Mouse (Mus musculus) limb, embryonic 10.5 days (tissue): ENCODE measurements around the gene Nol12. TPM values are rescaled to one million over a fixed set of nuclear protein-coding genes. Genes with fewer than 3 reads are reported as not detected.
A peak's percentile ranks its signal among the peaks of the same experiment; 100 is the strongest.

Experiments
- DNase-seq: peaks from one replicate; pipeline ENCODE4 v3.0.0-alpha.2; 2017; ENCODE audit warnings: low spot score
- H3K27ac ChIP-seq: fragments of 300-500 bp; sonication (generic); 2 replicates; pipeline ENCODE4 v1.5.1; 2016; ENCODE audit warnings: mild to moderate bottlenecking
- H3K27me3 ChIP-seq: fragments of 300-500 bp; sonication (generic); 2 replicates; pipeline ENCODE4 v1.6.1; 2016; ENCODE audit warnings: low read depth, mild to moderate bottlenecking; ENCODE audit not compliant: poor library complexity, severe bottlenecking
- H3K36me3 ChIP-seq: fragments of 300-500 bp; sonication (generic); 2 replicates; pipeline ENCODE4 v1.6.1; 2016; ENCODE audit warnings: mild to moderate bottlenecking, moderate library complexity
- H3K4me1 ChIP-seq: fragments of 300-500 bp; sonication (generic); 2 replicates; pipeline ENCODE4 v1.6.1; 2016
- H3K4me3 ChIP-seq: fragments of 300-500 bp; sonication (generic); 2 replicates; pipeline ENCODE4 v1.5.1; 2016; ENCODE audit warnings: mild to moderate bottlenecking, moderate library complexity
- H3K9me3 ChIP-seq: fragments of 300-500 bp; sonication (generic); replicated peaks from 2 replicates; pipeline ENCODE4 v1.6.1; 2016; ENCODE audit warnings: mild to moderate bottlenecking
- WGBS: fragments of 180-500 bp; shearing (Covaris S2); methylation state at CpG from one replicate; pipeline ENCODE4 v1.1.7; 2016; 5-methylcytosine and 5-hydroxymethylcytosine counted together
- polyA plus RNA-seq: library from polyadenylated mRNA; unstranded; fragments of >200 nt; fragmentation: Nextera tagmentation; extraction: Ambion mirVana; gene quantifications from 2 replicates; pipeline ENCODE4 v1.2.1, GENCODE M21; 2016

The Nol12 gene
- polyA plus RNA-seq, 1 experiment from 2014 or later, result 70.6 TPM

- WGBS, result 93% methylated on average over 13 of the region's 13 CpGs
- no peak for DNase-seq
- Histone ChIP-seq H3K27ac (no peak overlapping the region), H3K9me3 (no peaks in the 10 kb centered on the region), H3K27me3 (no peaks in the 10 kb centered on the region), H3K4me3 (no peak overlapping the region), H3K4me1 (peaks cover 23% of the 10 kb centered on the region), H3K36me3 (peaks cover 60% of the 10 kb centered on the region)
These were observed 5.6 kb downstream of the Nol12 start for GRCm38 (mm10) chr15:78940325-78940724.

- peak overlapping the region; percentile 80 for H3K27ac ChIP-seq
These were observed 7.9 kb downstream of the Nol12 start for GRCm38 (mm10) chr15:78942663-78943062.

GRCm38 (mm10) chr15:78946232-78946631, 11.5 kb downstream of the Nol12 start:
- H3K9me3 ChIP-seq, result no peaks in the 10 kb centered on the region
- 95% methylated on average over 7 of the region's 7 CpGs for WGBS
- H3K4me1 ChIP-seq, result peaks cover 30% of the 10 kb centered on the region
- H3K27ac ChIP-seq, result no peak overlapping the region
- H3K27me3 ChIP-seq, result no peaks in the 10 kb centered on the region
- no peak for DNase-seq
- no peak overlapping the region for H3K4me3 ChIP-seq
- H3K36me3 ChIP-seq, result peaks cover 30% of the 10 kb centered on the region

More at GRCm38 (mm10) chr15:78942663-78943062, 7.9 kb downstream of the Nol12 start:
- Histone ChIP-seq H3K4me1 (peaks cover 15% of the 10 kb centered on the region), H3K36me3 (peaks cover 45% of the 10 kb centered on the region), H3K9me3 (no peaks in the 10 kb centered on the region), H3K27me3 (no peaks in the 10 kb centered on the region), H3K4me3 (peak overlapping the region; percentile 47)
- 4% methylated on average over 9 of the region's 9 CpGs for WGBS
- peak; percentile 89 for DNase-seq

GRCm38 (mm10) chr15:78947657-78948056, 12.9 kb downstream of the Nol12 start, which contains the start of gene Triobp:
Gene Triobp (plus strand): TSS chr15:78947724.
- H3K4me3 ChIP-seq, result peak within 1 kb of the TSS; percentile 65
- peaks cover 35% of the 10 kb centered on the region for H3K36me3 ChIP-seq
- peak; percentile 88 for DNase-seq
- peak within 1 kb of the TSS; percentile 88 for H3K27ac ChIP-seq
- H3K4me1 ChIP-seq, result peaks cover 27% of the 10 kb centered on the region
- H3K27me3 ChIP-seq, result no peaks in the 10 kb centered on the region
- under 1% methylated on average over 24 of the region's 24 CpGs for WGBS
- no peaks in the 10 kb centered on the region for H3K9me3 ChIP-seq

GRCm38 (mm10) chr15:78948152-78948725, 13.5 kb downstream of the Nol12 start:
- H3K36me3 ChIP-seq, result peaks cover 41% of the 10 kb centered on the region
- no peaks in the 10 kb centered on the region for H3K9me3 ChIP-seq
- peak; percentile 47 for DNase-seq
- H3K4me3 ChIP-seq, result peak overlapping the region; percentile 65
- H3K4me1 ChIP-seq, result peaks cover 21% of the 10 kb centered on the region
- H3K27ac ChIP-seq, result peak overlapping the region; percentile 88
- WGBS, result 6% methylated on average over 11 of the region's 11 CpGs
- no peaks in the 10 kb centered on the region for H3K27me3 ChIP-seq

GRCm38 (mm10) chr15:78948883-78949282, 14.2 kb downstream of the Nol12 start:
- peak overlapping the region; percentile 88; the same call in 1 of the 2 replicates for H3K27ac ChIP-seq
- DNase-seq, result no peak
- H3K9me3 ChIP-seq, result no peaks in the 10 kb centered on the region
- H3K27me3 ChIP-seq, result no peaks in the 10 kb centered on the region
- 97% methylated on average over 3 of the region's 3 CpGs for WGBS
- peaks cover 20% of the 10 kb centered on the region for H3K4me1 ChIP-seq
- peaks cover 48% of the 10 kb centered on the region for H3K36me3 ChIP-seq
- peak overlapping the region; percentile 65 for H3K4me3 ChIP-seq

GRCm38 (mm10) chr15:78955663-78956062, 20.9 kb downstream of the Nol12 start:
- Histone ChIP-seq H3K36me3 (peaks cover 89% of the 10 kb centered on the region), H3K4me3 (no peak overlapping the region), H3K27me3 (no peaks in the 10 kb centered on the region), H3K27ac (no peak overlapping the region), H3K4me1 (peaks cover 14% of the 10 kb centered on the region), H3K9me3 (no peaks in the 10 kb centered on the region)
- DNase-seq, result no peak
- 75% methylated on average over 3 of the region's 3 CpGs for WGBS

GRCm38 (mm10) chr15:78956351-78956750, 21.6 kb downstream of the Nol12 start:
- no peaks in the 10 kb centered on the region for H3K9me3 ChIP-seq
- peaks cover 89% of the 10 kb centered on the region for H3K36me3 ChIP-seq
- H3K4me1 ChIP-seq, result peaks cover 14% of the 10 kb centered on the region
- no peak for DNase-seq
- peak overlapping the region; percentile 67; the same call in 1 of the 2 replicates for H3K27ac ChIP-seq
- no peak overlapping the region for H3K4me3 ChIP-seq
- no peaks in the 10 kb centered on the region for H3K27me3 ChIP-seq
- 64% methylated on average over 4 of the region's 4 CpGs for WGBS

GRCm38 (mm10) chr15:78957021-78957420, 22.3 kb downstream of the Nol12 start:
- H3K27ac ChIP-seq, result peak overlapping the region; percentile 67
- no peak overlapping the region; the same call in 1 of the 2 replicates for H3K4me3 ChIP-seq
- peak; percentile 41 for DNase-seq
- 46% methylated on average over 15 of the region's 15 CpGs for WGBS
- H3K9me3 ChIP-seq, result no peaks in the 10 kb centered on the region
- peaks cover 89% of the 10 kb centered on the region for H3K36me3 ChIP-seq
- peaks cover 14% of the 10 kb centered on the region for H3K4me1 ChIP-seq
- H3K27me3 ChIP-seq, result no peaks in the 10 kb centered on the region

- H3K9me3 ChIP-seq, result no peaks in the 10 kb centered on the region
- no peak for DNase-seq
- no peak overlapping the region for H3K4me3 ChIP-seq
- peaks cover 83% of the 10 kb centered on the region for H3K36me3 ChIP-seq
- H3K27me3 ChIP-seq, result no peaks in the 10 kb centered on the region
- no peak overlapping the region for H3K27ac ChIP-seq
- WGBS, result 88% methylated on average over 11 of the region's 11 CpGs
- H3K4me1 ChIP-seq, result peaks cover 19% of the 10 kb centered on the region
These were observed 24.8 kb downstream of the Nol12 start for GRCm38 (mm10) chr15:78959537-78959936.

GRCm38 (mm10) chr15:78960088-78960487, 25.4 kb downstream of the Nol12 start:
- no peak for DNase-seq
- Histone ChIP-seq H3K36me3 (peaks cover 83% of the 10 kb centered on the region), H3K27ac (no peak overlapping the region), H3K4me1 (peaks cover 19% of the 10 kb centered on the region), H3K4me3 (no peak overlapping the region), H3K27me3 (no peaks in the 10 kb centered on the region), H3K9me3 (no peaks in the 10 kb centered on the region)
- WGBS, result 74% methylated on average over 4 of the region's 4 CpGs

- 36% methylated on average over 2 of the region's 2 CpGs for WGBS
- peaks cover 94% of the 10 kb centered on the region for H3K36me3 ChIP-seq
- no peak overlapping the region for H3K4me3 ChIP-seq
- H3K27me3 ChIP-seq, result no peaks in the 10 kb centered on the region
- H3K27ac ChIP-seq, result no peak overlapping the region
- H3K4me1 ChIP-seq, result peaks cover 6% of the 10 kb centered on the region
- no peaks in the 10 kb centered on the region for H3K9me3 ChIP-seq
- DNase-seq, result peak; percentile 71
These were observed 28.2 kb downstream of the Nol12 start for GRCm38 (mm10) chr15:78962885-78963284.

GRCm38 (mm10) chr15:78971626-78972025, 36.9 kb downstream of the Nol12 start:
- Histone ChIP-seq H3K27ac (no peak overlapping the region), H3K27me3 (no peaks in the 10 kb centered on the region), H3K36me3 (peaks cover 50% of the 10 kb centered on the region), H3K4me3 (no peak overlapping the region), H3K9me3 (no peaks in the 10 kb centered on the region), H3K4me1 (peaks cover 9% of the 10 kb centered on the region)
- no peak for DNase-seq
- 86% methylated on average over 6 of the region's 6 CpGs for WGBS
